Mouse (Mus musculus): Measurements from ENCODE around the gene Ptprm. TPM values are rescaled to one million over a fixed set of nuclear protein-coding genes. Genes with fewer than 3 reads are reported as not detected.

Gene Ptprm
- polyA plus RNA-seq, 1 experiment from 2014 or later: 24.7 TPM

- Histone ChIP-seq H3K4me2 (no peak overlapping the region), H3K9ac (no peak overlapping the region), H3K27ac (replicated peaks) (no peak overlapping the region), H3K36me3 (no peaks in the 10 kb centered on the region), H3K27me3 (no peaks in the 10 kb centered on the region), H3K4me3 (no peak overlapping the region), H3K4me1 (replicated peaks) (peaks cover 21% of the 10 kb centered on the region), H3K9me3 (no peaks in the 10 kb centered on the region)
- no peak for ATAC-seq (ENCODE audit: low FRiP score, low read depth)
- WGBS: 56% methylated on average over 10 of the region's 10 CpGs
These were observed 112.1 kb downstream of the Ptprm start for GRCm38 (mm10) chr17:67241951-67242773.

DNA sequence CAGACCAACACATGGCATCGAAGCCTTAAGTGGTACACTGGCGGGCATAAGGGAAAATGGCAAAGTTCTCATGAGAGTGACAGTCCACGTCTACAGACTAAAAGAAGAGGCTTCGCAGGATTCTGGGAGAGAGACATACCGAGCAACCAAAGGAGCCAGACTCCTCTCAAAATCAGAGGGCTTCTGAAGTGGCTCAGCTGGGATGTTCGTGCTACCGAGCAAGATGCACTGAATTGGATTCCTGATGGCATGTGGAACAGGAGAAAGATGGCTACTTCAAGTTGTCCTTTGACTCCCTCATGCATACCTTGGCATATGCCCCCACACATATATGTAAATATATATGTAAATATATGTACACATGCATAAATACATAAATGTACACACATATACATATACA, 115.4 kb downstream of the Ptprm start:
- Histone ChIP-seq H3K9ac (no peak overlapping the region), H3K36me3 (no peaks in the 10 kb centered on the region), H3K4me3 (no peak overlapping the region), H3K9me3 (no peaks in the 10 kb centered on the region), H3K27me3 (no peaks in the 10 kb centered on the region), H3K27ac (replicated peaks) (no peak overlapping the region), H3K4me2 (no peak overlapping the region), H3K4me1 (replicated peaks) (peaks cover 14% of the 10 kb centered on the region)
- WGBS: 94% methylated on average over 7 of the region's 7 CpGs
- ATAC-seq (ENCODE audit: low FRiP score, low read depth): no peak

GRCm38 (mm10) chr17:67237407-67237806, 116.8 kb downstream of the Ptprm start:
- H3K9me3 ChIP-seq: no peaks in the 10 kb centered on the region
- peaks cover 5% of the 10 kb centered on the region for H3K4me1 ChIP-seq (replicated peaks)
- H3K4me2 ChIP-seq: no peak overlapping the region
- H3K4me3 ChIP-seq: no peak overlapping the region
- no peaks in the 10 kb centered on the region for H3K27me3 ChIP-seq
- no peak for ATAC-seq (ENCODE audit: low FRiP score, low read depth)
- H3K36me3 ChIP-seq: no peaks in the 10 kb centered on the region
- no peak overlapping the region for H3K27ac ChIP-seq (replicated peaks)
- H3K9ac ChIP-seq: no peak overlapping the region
- WGBS: 80% methylated on average over 10 of the region's 10 CpGs

DNA sequence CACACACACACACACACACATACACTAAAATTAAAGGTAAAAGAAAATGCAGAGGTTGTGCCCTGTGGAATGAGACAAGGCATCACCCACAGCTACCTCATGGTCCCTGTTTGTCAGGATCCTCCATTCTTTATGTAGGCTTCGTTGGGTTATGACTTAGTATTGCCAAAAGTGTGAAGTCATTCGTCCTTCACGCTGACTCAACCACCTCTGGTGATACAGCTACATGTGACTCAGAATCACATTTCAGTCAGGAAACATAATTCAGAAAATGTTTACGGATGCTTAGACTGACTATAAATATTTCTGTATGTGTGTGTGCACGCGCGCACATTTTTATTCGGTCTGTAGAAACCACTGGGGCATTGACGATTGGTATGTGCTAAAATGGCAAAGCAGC, 121.2 kb downstream of the Ptprm start:
- no peaks in the 10 kb centered on the region for H3K36me3 ChIP-seq
- no peaks in the 10 kb centered on the region for H3K9me3 ChIP-seq
- no peak overlapping the region for H3K4me2 ChIP-seq
- no peak for ATAC-seq (ENCODE audit: low FRiP score, low read depth)
- no peak overlapping the region for H3K9ac ChIP-seq
- H3K4me3 ChIP-seq: no peak overlapping the region
- no peaks in the 10 kb centered on the region for H3K27me3 ChIP-seq
- no peak overlapping the region for H3K27ac ChIP-seq (replicated peaks)
- whole genome bisulfite sequencing: 84% methylated on average over 9 of the region's 9 CpGs
- H3K4me1 ChIP-seq (replicated peaks): no peaks in the 10 kb centered on the region

DNA sequence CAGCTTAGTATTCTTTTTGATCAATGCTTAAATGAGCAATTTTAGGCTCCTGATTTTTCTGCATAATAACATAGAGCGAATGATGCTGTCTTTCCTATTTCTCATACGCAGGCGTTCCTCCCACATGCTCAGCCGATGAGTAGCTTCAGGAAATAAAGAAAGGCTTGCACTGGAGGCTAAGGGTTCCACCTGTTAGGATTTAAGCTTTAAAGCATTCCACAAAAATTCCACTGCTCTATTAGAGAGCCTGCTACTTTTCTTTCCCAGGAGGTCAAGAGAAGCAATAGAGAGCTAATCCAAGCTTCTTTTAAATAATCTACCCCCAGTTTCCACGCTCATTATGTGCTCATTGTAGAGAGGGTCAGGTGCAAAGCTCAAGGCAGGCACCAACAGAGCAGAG, 127.3 kb downstream of the Ptprm start:
- Histone ChIP-seq H3K4me3 (no peak overlapping the region), H3K27ac (replicated peaks) (no peak overlapping the region), H3K4me2 (no peak overlapping the region), H3K9ac (no peak overlapping the region), H3K9me3 (no peaks in the 10 kb centered on the region), H3K27me3 (no peaks in the 10 kb centered on the region), H3K36me3 (no peaks in the 10 kb centered on the region), H3K4me1 (replicated peaks) (peaks cover 5% of the 10 kb centered on the region; the same call in 1 of the 2 replicates)
- 70% methylated on average over 5 of the region's 5 CpGs for WGBS
- no peak for ATAC-seq (ENCODE audit: low FRiP score, low read depth)

- Histone ChIP-seq H3K27ac (replicated peaks) (no peak overlapping the region), H3K9ac (no peak overlapping the region), H3K4me2 (no peak overlapping the region), H3K4me1 (replicated peaks) (peaks cover 9% of the 10 kb centered on the region; the same call in 1 of the 2 replicates), H3K27me3 (no peaks in the 10 kb centered on the region), H3K4me3 (no peak overlapping the region), H3K9me3 (no peaks in the 10 kb centered on the region), H3K36me3 (no peaks in the 10 kb centered on the region)
- no peak for ATAC-seq (ENCODE audit: low FRiP score, low read depth)
- WGBS: 88% methylated on average over 1 of the region's 1 CpGs
These were observed 138.9 kb downstream of the Ptprm start for GRCm38 (mm10) chr17:67215326-67215725.

- H3K27me3 ChIP-seq: no peaks in the 10 kb centered on the region
- no peak overlapping the region for H3K4me3 ChIP-seq
- H3K27ac ChIP-seq (replicated peaks): no peak overlapping the region
- H3K9ac ChIP-seq: no peak overlapping the region
- no peak overlapping the region for H3K4me2 ChIP-seq
- no peaks in the 10 kb centered on the region for H3K9me3 ChIP-seq
- peaks cover 9% of the 10 kb centered on the region; the same call in 1 of the 2 replicates for H3K4me1 ChIP-seq (replicated peaks)
- no peaks in the 10 kb centered on the region for H3K36me3 ChIP-seq
- no peak for ATAC-seq (ENCODE audit: low FRiP score, low read depth)
- WGBS: 20% methylated on average over 3 of the region's 3 CpGs
These were observed 140.5 kb downstream of the Ptprm start for GRCm38 (mm10) chr17:67213711-67214110.

GRCm38 (mm10) chr17:67209676-67210344, 144.4 kb downstream of the Ptprm start:
- no peaks in the 10 kb centered on the region for H3K36me3 ChIP-seq
- no peak for ATAC-seq (ENCODE audit: low FRiP score, low read depth)
- 68% methylated on average over 8 of the region's 8 CpGs for WGBS

DNA sequence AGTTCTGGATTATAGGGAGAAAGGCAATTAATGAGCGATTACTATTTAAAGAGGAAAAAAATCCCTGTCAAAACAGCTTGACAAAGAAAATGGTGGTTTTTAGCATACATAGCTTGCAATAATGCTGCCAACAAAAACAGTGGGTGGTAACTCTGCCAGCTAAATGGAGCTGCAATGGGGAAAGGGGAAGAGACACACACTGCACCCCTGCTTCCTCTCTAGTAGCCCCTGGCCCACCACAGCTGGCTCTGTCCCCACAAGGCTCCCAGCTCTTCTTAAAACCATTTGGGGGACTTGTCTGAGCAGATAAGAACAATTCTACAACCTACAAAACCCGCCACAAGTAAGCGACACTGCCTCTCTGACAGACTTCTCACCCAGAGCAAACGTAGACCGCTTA, 145.7 kb downstream of the Ptprm start:
- Histone ChIP-seq H3K4me2 (no peak overlapping the region), H3K36me3 (no peaks in the 10 kb centered on the region), H3K4me3 (no peak overlapping the region), H3K9ac (no peak overlapping the region), H3K9me3 (no peaks in the 10 kb centered on the region), H3K27ac (replicated peaks) (no peak overlapping the region), H3K4me1 (replicated peaks) (peaks cover 5% of the 10 kb centered on the region; the same call in 1 of the 2 replicates), H3K27me3 (no peaks in the 10 kb centered on the region)
- 83% methylated on average over 5 of the region's 5 CpGs for WGBS
- no peak for ATAC-seq (ENCODE audit: low FRiP score, low read depth)

More at GRCm38 (mm10) chr17:67209676-67210344, 144.4 kb downstream of the Ptprm start:
- Histone ChIP-seq H3K4me3 (no peak overlapping the region), H3K9me3 (no peaks in the 10 kb centered on the region), H3K4me2 (no peak overlapping the region), H3K9ac (no peak overlapping the region), H3K27me3 (no peaks in the 10 kb centered on the region), H3K27ac (replicated peaks) (no peak overlapping the region), H3K4me1 (replicated peaks) (peaks cover 9% of the 10 kb centered on the region; the same call in 1 of the 2 replicates)

- ATAC-seq (ENCODE audit: low FRiP score, low read depth): no peak
- Histone ChIP-seq H3K36me3 (no peaks in the 10 kb centered on the region), H3K9me3 (no peaks in the 10 kb centered on the region), H3K4me3 (no peak overlapping the region), H3K4me2 (no peak overlapping the region), H3K27me3 (no peaks in the 10 kb centered on the region), H3K27ac (replicated peaks) (no peak overlapping the region), H3K9ac (no peak overlapping the region), H3K4me1 (replicated peaks) (no peaks in the 10 kb centered on the region)
- WGBS: 98% methylated on average over 4 of the region's 4 CpGs
These were observed 147.3 kb downstream of the Ptprm start for GRCm38 (mm10) chr17:67206984-67207383.

DNA sequence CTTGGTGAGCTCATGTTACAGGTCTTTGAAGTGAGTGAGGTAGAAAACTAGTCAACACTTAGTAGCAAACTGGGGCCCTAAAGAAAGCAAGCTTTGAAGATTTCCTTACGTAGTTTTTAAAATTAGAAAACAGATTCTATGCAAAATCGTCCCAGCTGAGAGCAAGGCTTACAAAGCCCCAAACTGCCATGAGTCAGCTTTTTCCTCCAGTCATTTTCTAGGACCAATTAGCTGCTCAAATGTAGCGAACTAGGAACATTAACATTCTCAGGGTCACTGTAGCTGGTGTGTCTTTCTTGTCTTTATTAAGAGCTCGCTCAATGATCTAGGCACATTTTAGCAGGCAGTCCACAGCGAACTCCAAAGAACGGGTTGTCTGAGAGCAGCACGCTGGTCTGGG, 153.1 kb downstream of the Ptprm start:
- no peaks in the 10 kb centered on the region for H3K27me3 ChIP-seq
- no peaks in the 10 kb centered on the region; the same call in 1 of the 2 replicates for H3K4me1 ChIP-seq (replicated peaks)
- no peak overlapping the region for H3K9ac ChIP-seq
- H3K27ac ChIP-seq (replicated peaks): no peak overlapping the region
- H3K4me2 ChIP-seq: no peak overlapping the region
- 45% methylated on average over 7 of the region's 7 CpGs for WGBS
- ATAC-seq (ENCODE audit: low FRiP score, low read depth): no peak
- no peaks in the 10 kb centered on the region for H3K36me3 ChIP-seq
- H3K4me3 ChIP-seq: no peak overlapping the region
- no peaks in the 10 kb centered on the region for H3K9me3 ChIP-seq

DNA sequence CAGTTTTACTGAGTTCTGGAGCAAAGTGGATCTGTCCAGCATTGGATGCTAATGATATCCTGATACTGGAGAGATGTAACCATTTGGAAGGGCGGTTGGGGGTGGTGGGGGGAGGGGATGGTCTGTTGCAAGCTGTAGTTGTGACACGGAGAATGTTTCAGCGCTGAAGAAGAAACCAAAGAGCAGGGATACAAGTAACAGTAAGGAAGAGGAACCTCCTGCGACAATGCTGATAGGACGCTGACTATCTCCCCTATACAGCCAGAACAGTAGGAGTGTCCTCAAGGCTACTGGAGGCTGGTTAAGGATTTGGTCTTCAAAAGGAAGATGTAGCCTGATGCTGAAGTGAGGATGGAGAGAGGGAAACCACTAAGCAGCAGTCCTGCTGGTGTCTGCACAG, 160.5 kb downstream of the Ptprm start:
- no peak for ATAC-seq (ENCODE audit: low FRiP score, low read depth)
- H3K4me2 ChIP-seq: no peak overlapping the region

More for the DNA sequence above, 160.5 kb downstream of the Ptprm start:
- Histone ChIP-seq H3K36me3 (no peaks in the 10 kb centered on the region), H3K4me1 (replicated peaks) (no peaks in the 10 kb centered on the region), H3K27ac (replicated peaks) (no peak overlapping the region), H3K4me3 (no peak overlapping the region), H3K9ac (no peak overlapping the region), H3K9me3 (no peaks in the 10 kb centered on the region), H3K27me3 (no peaks in the 10 kb centered on the region)
- WGBS: 70% methylated on average over 5 of the region's 5 CpGs

All from hindbrain, embryonic 15.5 days (tissue).